Mouse (Mus musculus) gastrocnemius, postnatal 4 days (tissue): ENCODE data around the gene Arhgap1. TPM values are rescaled to one million over a fixed set of nuclear protein-coding genes. Genes with fewer than 3 reads are reported as not detected.

Source experiments
- DNase-seq, 2 experiments: peaks; one replicate each; pipeline ENCODE4 v3.0.0; 2021 to 2022; ENCODE audit warnings: low spot score in 2 of 2, mixed read lengths in 2 of 2
- total RNA-seq, 2 experiments: library from RNA; stranded (reverse); gene quantifications; 2 replicates each; pipeline ENCODE4 v1.2.3; 2021

Arhgap1 gene
- total RNA-seq, 2 experiments from 2014 or later: 46.6 to 49.3 TPM

GRCm38 (mm10) chr2:91645811-91646210 is 3.8 kb upstream of the Arhgap1 start:
- no peak for DNase-seq

- no peak for DNase-seq
These were observed 2.9 kb upstream of the Arhgap1 start for GRCm38 (mm10) chr2:91646733-91647132.

- DNase-seq: no peak
These were observed 508 bp upstream of the Arhgap1 start for GRCm38 (mm10) chr2:91649152-91649551.

GRCm38 (mm10) chr2:91650360-91650995 is 818 bp downstream of the Arhgap1 start:
- no peak for DNase-seq

- no peak for DNase-seq
These were observed 2.0 kb downstream of the Arhgap1 start for GRCm38 (mm10) chr2:91651458-91652258.

GRCm38 (mm10) chr2:91652863-91653262 is 3.2 kb downstream of the Arhgap1 start:
- no peak for DNase-seq

- DNase-seq: no peak
These were observed 5.7 kb downstream of the Arhgap1 start for GRCm38 (mm10) chr2:91655388-91655787.

GRCm38 (mm10) chr2:91655827-91656226 is 6.2 kb downstream of the Arhgap1 start:
- DNase-seq: no peak

GRCm38 (mm10) chr2:91656774-91657173 is 7.1 kb downstream of the Arhgap1 start:
- DNase-seq: no peak

GRCm38 (mm10) chr2:91659657-91660056 is 10.0 kb downstream of the Arhgap1 start:
- no peak for DNase-seq

- no peak for DNase-seq
These were observed 11.3 kb downstream of the Arhgap1 start for GRCm38 (mm10) chr2:91660981-91661380.

GRCm38 (mm10) chr2:91664780-91665179 is 15.1 kb downstream of the Arhgap1 start:
- DNase-seq: no peak

- no peak for DNase-seq
These were observed 16.8 kb downstream of the Arhgap1 start for GRCm38 (mm10) chr2:91666386-91666910.

- DNase-seq: no peak
These were observed 18.1 kb downstream of the Arhgap1 start for GRCm38 (mm10) chr2:91667747-91668146.

- DNase-seq: no peak
These were observed 19.7 kb downstream of the Arhgap1 start for GRCm38 (mm10) chr2:91669326-91669725.

GRCm38 (mm10) chr2:91670038-91670437 is 20.4 kb downstream of the Arhgap1 start:
- DNase-seq: no peak

GRCm38 (mm10) chr2:91673587-91673986 is 23.9 kb downstream of the Arhgap1 start:
- DNase-seq: no peak

- peak in 1 of 2 experiments; percentile 27 for DNase-seq
These were observed 25.2 kb downstream of the Arhgap1 start for GRCm38 (mm10) chr2:91674895-91675294.

- no peak for DNase-seq
These were observed 26.8 kb downstream of the Arhgap1 start for GRCm38 (mm10) chr2:91676420-91676819.

- DNase-seq: no peak
These were observed 27.3 kb downstream of the Arhgap1 start for GRCm38 (mm10) chr2:91676961-91677360.

GRCm38 (mm10) chr2:91682850-91683249 is 33.2 kb downstream of the Arhgap1 start:
- peak in 1 of 2 experiments; percentile 35 for DNase-seq

- DNase-seq: no peak
These were observed 34.3 kb downstream of the Arhgap1 start for GRCm38 (mm10) chr2:91683919-91684318.
